Mouse (Mus musculus): ENCODE results near the gene Lce1e. TPM values are rescaled to one million over a fixed set of nuclear protein-coding genes. Genes with fewer than 3 reads are reported as not detected.
"Not testable (repeated sequence)": the region's sequence is repeated elsewhere in the genome, so short reads cannot be mapped to it uniquely, and the experiment has no call there.

Lce1e gene
- not detected in 2 replicates for polyA plus RNA-seq (2015; fragmentation: Nextera tagmentation; extraction: Ambion mirVana)

DNA sequence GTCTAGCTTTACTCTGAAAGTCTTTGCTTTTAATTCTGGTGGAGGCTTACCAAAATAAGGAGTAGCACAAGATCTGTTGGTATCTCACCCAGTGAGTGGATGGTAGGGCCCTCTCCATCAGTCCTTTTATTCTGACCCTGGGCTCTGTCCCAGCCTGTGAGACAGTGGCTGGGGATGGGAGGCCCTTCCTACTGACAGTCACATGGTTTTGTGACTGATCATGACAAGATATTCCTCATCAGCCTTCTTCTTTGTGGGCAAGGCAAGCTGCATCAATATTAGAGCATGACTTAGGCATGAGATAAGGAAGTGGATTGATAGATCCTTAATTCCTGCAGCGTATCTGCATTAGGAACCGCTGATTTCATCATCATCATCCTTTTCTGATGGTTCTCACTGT, at the start of gene Lce1e:
Lce1e (minus strand) TSS at position 101 of the 400 bp plus-strand sequence.
- H3K4me3 ChIP-seq (ENCODE audit: low read depth, low read length), result no peak within 1 kb of the TSS
- H3K36me3 ChIP-seq (ENCODE audit: control insufficient read depth, insufficient read depth), result no peaks in the 10 kb centered on the region
- no peak for ATAC-seq (ENCODE audit: low read depth)
- H3K9ac ChIP-seq (ENCODE audit: low read depth, low read length), result no peak within 1 kb of the TSS
- no peak within 1 kb of the TSS for H3K4me2 ChIP-seq (ENCODE audit: low read depth, low read length)
- no peaks in the 10 kb centered on the region for H3K4me1 ChIP-seq (ENCODE audit: control insufficient read depth, low read depth, low read length)
- H3K9me3 ChIP-seq (replicated peaks; ENCODE audit: control insufficient read depth, low read length), result no peaks in the 10 kb centered on the region
- 58% methylated on average over 2 of the region's 2 CpGs for WGBS (ENCODE audit: insufficient replicate concordance)
- no peaks in the 10 kb centered on the region for H3K27me3 ChIP-seq (ENCODE audit: control insufficient read depth, insufficient read depth, low read depth, low read length)
- H3K27ac ChIP-seq (ENCODE audit: low read length), result no peak within 1 kb of the TSS

DNA sequence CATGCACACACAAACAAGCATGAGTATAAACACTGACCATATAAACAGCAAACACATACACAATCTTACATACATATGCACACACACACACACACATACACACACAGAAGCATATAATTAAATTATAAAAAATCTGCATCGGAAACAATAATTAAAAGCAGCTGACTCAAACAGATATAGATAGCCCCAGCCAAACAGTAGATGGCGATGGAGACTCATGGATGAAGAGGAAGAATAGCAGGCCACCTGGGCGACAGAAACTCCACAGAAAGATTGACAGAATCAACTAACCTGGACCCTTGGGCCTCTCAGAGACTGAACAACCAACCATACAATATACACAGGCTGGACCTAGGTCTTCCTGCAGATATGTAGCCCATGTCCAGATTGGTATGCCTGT, 44.3 kb upstream of the Lce1e start:
- H3K27ac ChIP-seq (ENCODE audit: low read length), result no peak overlapping the region
- H3K4me2 ChIP-seq (ENCODE audit: low read depth, low read length), result no peak overlapping the region
- 40% methylated on average over 3 of the region's 3 CpGs for WGBS (ENCODE audit: insufficient replicate concordance)
- H3K4me1 ChIP-seq (ENCODE audit: control insufficient read depth, low read depth, low read length), result no peaks in the 10 kb centered on the region
- no peak overlapping the region for H3K9ac ChIP-seq (ENCODE audit: low read depth, low read length)
- H3K36me3 ChIP-seq (ENCODE audit: control insufficient read depth, insufficient read depth), result no peaks in the 10 kb centered on the region
- no peaks in the 10 kb centered on the region for H3K9me3 ChIP-seq (replicated peaks; ENCODE audit: control insufficient read depth, low read length)
- ATAC-seq (ENCODE audit: low read depth), result no peak
- H3K27me3 ChIP-seq (ENCODE audit: control insufficient read depth, insufficient read depth, low read depth, low read length), result no peaks in the 10 kb centered on the region
- H3K4me3 ChIP-seq (ENCODE audit: low read depth, low read length), result no peak overlapping the region

DNA sequence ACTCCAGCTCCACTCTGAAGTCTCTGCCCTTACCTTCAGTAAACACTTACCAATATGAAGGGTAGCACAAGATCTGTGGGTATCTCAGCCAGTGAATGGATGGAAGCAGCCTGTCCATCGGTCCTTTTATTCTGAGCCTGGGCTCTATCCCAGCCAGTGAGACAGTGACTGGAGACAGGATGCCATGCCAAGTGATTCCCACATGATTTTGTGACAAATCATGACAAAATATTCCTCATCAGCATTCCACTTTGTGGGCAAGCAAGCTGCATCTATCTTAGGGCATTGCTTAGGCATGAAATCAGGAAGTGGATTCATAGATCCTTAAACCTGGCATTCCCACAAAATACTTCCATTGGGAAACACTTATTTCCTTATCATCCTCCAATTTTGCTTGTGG, 43.4 kb upstream of the Lce1e start, which contains the start of gene Lce1g:
Lce1g (minus strand) TSS at position 101 of the 400 bp plus-strand sequence.
- no peak within 1 kb of the TSS for H3K4me3 ChIP-seq (ENCODE audit: low read depth, low read length)
- no peak within 1 kb of the TSS for H3K9ac ChIP-seq (ENCODE audit: low read depth, low read length)
- no peak within 1 kb of the TSS for H3K27ac ChIP-seq (ENCODE audit: low read length)
- 78% methylated on average over 1 of the region's 1 CpGs for WGBS (ENCODE audit: insufficient replicate concordance)
- H3K27me3 ChIP-seq (ENCODE audit: control insufficient read depth, insufficient read depth, low read depth, low read length), result no peaks in the 10 kb centered on the region
- H3K36me3 ChIP-seq (ENCODE audit: control insufficient read depth, insufficient read depth), result no peaks in the 10 kb centered on the region
- no peak for ATAC-seq (ENCODE audit: low read depth)
- H3K4me1 ChIP-seq (ENCODE audit: control insufficient read depth, low read depth, low read length), result no peaks in the 10 kb centered on the region
- H3K9me3 ChIP-seq (replicated peaks; ENCODE audit: control insufficient read depth, low read length), result no peaks in the 10 kb centered on the region
- no peak within 1 kb of the TSS for H3K4me2 ChIP-seq (ENCODE audit: low read depth, low read length)

DNA sequence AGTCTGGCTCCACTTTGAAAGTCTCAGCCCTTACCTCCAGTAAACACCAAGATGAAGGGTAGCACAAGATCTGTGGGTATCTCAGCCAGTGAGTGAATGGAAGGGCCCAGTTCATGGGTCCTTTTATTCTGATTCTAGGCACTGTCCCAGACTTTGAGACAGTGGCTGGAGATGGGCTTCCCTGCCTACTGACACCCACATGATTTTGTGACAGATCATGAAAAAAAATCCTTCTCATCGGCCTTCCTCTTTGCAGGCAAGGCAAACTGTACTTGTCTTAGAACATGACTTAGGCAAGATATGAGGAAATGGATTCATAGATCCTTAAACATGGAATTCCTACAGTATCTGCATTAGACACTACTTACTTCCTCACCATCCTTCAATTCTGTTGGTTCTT, 30.1 kb upstream of the Lce1e start, which contains the start of gene Gm38119:
Gm38119 (minus strand) TSS at position 101 of the 400 bp plus-strand sequence.
- Histone ChIP-seq H3K27ac (ENCODE audit: low read length) (no peak within 1 kb of the TSS), H3K9ac (ENCODE audit: low read depth, low read length) (no peak within 1 kb of the TSS), H3K4me3 (ENCODE audit: low read depth, low read length) (no peak within 1 kb of the TSS), H3K9me3 (replicated peaks; ENCODE audit: control insufficient read depth, low read length) (no peaks in the 10 kb centered on the region), H3K4me2 (ENCODE audit: low read depth, low read length) (no peak within 1 kb of the TSS), H3K36me3 (ENCODE audit: control insufficient read depth, insufficient read depth) (no peaks in the 10 kb centered on the region), H3K27me3 (ENCODE audit: control insufficient read depth, insufficient read depth, low read depth, low read length) (no peaks in the 10 kb centered on the region), H3K4me1 (ENCODE audit: control insufficient read depth, low read depth, low read length) (no peaks in the 10 kb centered on the region)
- ATAC-seq (ENCODE audit: low read depth), result no peak
- WGBS (ENCODE audit: insufficient replicate concordance), result 48% methylated on average over 1 of the region's 1 CpGs

DNA sequence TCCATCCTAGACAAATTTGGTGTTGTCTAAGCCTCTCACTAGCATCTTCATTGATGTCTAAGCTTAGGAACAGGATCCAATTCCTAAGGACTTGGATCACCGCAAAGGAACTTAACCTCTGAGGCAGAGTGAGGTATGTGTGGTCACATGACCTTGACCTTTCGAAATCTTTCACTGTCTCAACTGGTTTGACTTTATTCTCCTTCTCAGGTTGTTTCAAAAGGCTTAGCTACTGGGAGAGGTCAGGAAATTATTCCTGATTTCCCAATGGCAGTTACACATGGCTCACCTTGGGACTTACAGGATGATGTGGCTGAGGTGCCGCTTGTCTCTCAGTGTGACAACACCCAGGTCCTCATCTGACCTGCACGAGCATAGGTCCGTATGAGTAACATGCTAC, 13.8 kb upstream of the Lce1e start:
- ATAC-seq (ENCODE audit: low read depth), result no peak
- Histone ChIP-seq H3K4me2 (ENCODE audit: low read depth, low read length) (no peak overlapping the region), H3K27ac (ENCODE audit: low read length) (no peak overlapping the region), H3K27me3 (ENCODE audit: control insufficient read depth, insufficient read depth, low read depth, low read length) (no peaks in the 10 kb centered on the region), H3K9me3 (replicated peaks; ENCODE audit: control insufficient read depth, low read length) (no peaks in the 10 kb centered on the region), H3K36me3 (ENCODE audit: control insufficient read depth, insufficient read depth) (no peaks in the 10 kb centered on the region), H3K4me3 (ENCODE audit: low read depth, low read length) (no peak overlapping the region), H3K4me1 (ENCODE audit: control insufficient read depth, low read depth, low read length) (no peaks in the 10 kb centered on the region), H3K9ac (ENCODE audit: low read depth, low read length) (no peak overlapping the region)
- 64% methylated on average over 5 of the region's 5 CpGs for WGBS (ENCODE audit: insufficient replicate concordance)

DNA sequence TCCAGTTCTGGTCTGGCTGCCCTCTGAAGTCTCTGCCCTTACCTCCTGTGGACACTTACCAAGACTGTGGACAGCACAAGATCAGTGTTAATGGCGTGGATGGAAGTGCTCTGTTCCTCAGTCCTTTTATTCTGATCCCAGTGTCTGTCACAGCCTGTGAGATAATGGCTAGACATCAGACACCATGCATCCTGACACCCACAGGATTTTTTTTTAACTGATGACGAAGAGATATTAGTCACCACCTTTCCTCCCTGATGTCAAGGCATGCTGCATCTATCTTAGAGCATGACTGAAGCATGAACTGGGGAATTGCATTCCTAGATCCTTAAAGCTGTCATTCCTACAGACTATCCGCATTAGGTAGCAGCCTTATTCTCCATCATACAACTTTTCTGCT, 11.4 kb upstream of the Lce1e start, which contains the start of gene Lce1f:
Lce1f (minus strand) TSS at position 101 of the 400 bp plus-strand sequence.
- H3K4me2 ChIP-seq (ENCODE audit: low read depth, low read length), result no peak within 1 kb of the TSS
- no peaks in the 10 kb centered on the region for H3K36me3 ChIP-seq (ENCODE audit: control insufficient read depth, insufficient read depth)
- H3K27me3 ChIP-seq (ENCODE audit: control insufficient read depth, insufficient read depth, low read depth, low read length), result no peaks in the 10 kb centered on the region
- H3K4me1 ChIP-seq (ENCODE audit: control insufficient read depth, low read depth, low read length), result no peaks in the 10 kb centered on the region
- H3K9me3 ChIP-seq (replicated peaks; ENCODE audit: control insufficient read depth, low read length), result no peaks in the 10 kb centered on the region
- no peak within 1 kb of the TSS for H3K9ac ChIP-seq (ENCODE audit: low read depth, low read length)
- WGBS (ENCODE audit: insufficient replicate concordance), result 50% methylated on average over 3 of the region's 3 CpGs
- no peak within 1 kb of the TSS for H3K27ac ChIP-seq (ENCODE audit: low read length)
- no peak for ATAC-seq (ENCODE audit: low read depth)
- no peak within 1 kb of the TSS for H3K4me3 ChIP-seq (ENCODE audit: low read depth, low read length)

DNA sequence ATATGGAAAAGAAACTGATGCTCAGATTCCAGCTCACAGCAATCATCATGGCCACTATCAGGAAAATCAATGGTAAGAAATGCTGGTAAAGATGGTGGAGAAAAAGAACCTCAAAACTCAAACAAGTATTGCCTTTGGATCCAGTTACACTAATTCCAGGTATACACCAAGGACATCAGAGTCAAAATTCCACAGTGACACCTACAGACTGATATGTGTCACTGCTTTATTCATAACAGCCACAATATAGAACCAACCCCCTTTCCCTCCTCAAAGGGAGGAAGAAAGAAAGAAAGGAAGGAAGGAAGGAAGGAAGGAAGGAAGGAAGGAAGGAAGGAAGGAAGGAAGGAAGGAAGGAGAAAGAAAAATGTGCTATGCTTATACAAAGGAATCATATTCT, 6.2 kb upstream of the Lce1e start:
- ATAC-seq (ENCODE audit: low read depth), result no peak
- Histone ChIP-seq H3K36me3 (ENCODE audit: control insufficient read depth, insufficient read depth) (no peaks in the 10 kb centered on the region), H3K9ac (ENCODE audit: low read depth, low read length) (no peak overlapping the region), H3K4me2 (ENCODE audit: low read depth, low read length) (no peak overlapping the region), H3K4me1 (ENCODE audit: control insufficient read depth, low read depth, low read length) (no peaks in the 10 kb centered on the region), H3K4me3 (ENCODE audit: low read depth, low read length) (no peak overlapping the region), H3K27me3 (ENCODE audit: control insufficient read depth, insufficient read depth, low read depth, low read length) (no peaks in the 10 kb centered on the region), H3K9me3 (replicated peaks; ENCODE audit: control insufficient read depth, low read length) (no peaks in the 10 kb centered on the region), H3K27ac (ENCODE audit: low read length) (no peak overlapping the region)

DNA sequence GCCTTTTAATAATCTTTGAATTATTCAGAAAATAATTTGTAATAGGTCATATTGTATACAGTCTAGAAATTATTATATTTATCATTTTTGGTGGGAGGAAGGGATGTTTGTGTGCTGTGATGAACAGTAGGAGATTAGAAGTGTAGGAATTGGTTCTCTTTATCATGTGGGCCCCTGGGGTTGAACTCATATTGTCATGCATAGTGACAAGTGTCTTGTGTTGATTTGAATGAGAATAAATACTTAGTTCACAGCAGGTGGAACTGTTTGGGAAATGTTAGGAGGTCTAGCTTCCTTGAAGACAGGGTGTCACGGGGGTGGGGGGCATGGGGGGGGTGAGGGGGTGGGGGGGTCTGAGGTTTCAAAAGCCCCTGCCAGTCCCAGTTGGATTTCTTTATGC, 14.3 kb downstream of the Lce1e start:
- Histone ChIP-seq H3K27ac (ENCODE audit: low read length) (no peak overlapping the region), H3K4me1 (ENCODE audit: control insufficient read depth, low read depth, low read length) (no peaks in the 10 kb centered on the region), H3K36me3 (ENCODE audit: control insufficient read depth, insufficient read depth) (no peaks in the 10 kb centered on the region), H3K9me3 (replicated peaks; ENCODE audit: control insufficient read depth, low read length) (no peaks in the 10 kb centered on the region), H3K4me3 (ENCODE audit: low read depth, low read length) (no peak overlapping the region), H3K9ac (ENCODE audit: low read depth, low read length) (no peak overlapping the region), H3K27me3 (ENCODE audit: control insufficient read depth, insufficient read depth, low read depth, low read length) (no peaks in the 10 kb centered on the region), H3K4me2 (ENCODE audit: low read depth, low read length) (no peak overlapping the region)
- no peak for ATAC-seq (ENCODE audit: low read depth)
- WGBS (ENCODE audit: insufficient replicate concordance), result 9% methylated on average over 1 of the region's 1 CpGs

DNA sequence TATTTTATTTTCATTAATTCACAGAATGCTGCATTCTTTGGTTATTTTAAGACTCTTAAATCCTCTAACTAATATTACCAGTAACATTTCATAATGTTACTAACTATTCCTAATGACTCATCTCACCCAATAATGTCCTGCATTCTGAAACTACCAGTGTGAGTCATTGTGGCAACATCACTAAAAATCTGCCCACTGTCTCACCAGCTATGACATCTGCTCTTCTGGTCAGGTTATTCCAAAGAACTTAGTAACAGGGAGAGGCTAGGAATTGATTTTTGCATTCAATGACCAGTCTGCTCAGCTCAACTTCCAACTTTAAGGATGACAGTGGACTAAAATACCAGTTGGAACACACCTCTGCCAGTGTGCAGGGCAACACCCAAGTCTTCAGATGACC, 17.2 kb downstream of the Lce1e start:
- Histone ChIP-seq H3K4me1 (ENCODE audit: control insufficient read depth, low read depth, low read length) (no peaks in the 10 kb centered on the region), H3K9me3 (replicated peaks; ENCODE audit: control insufficient read depth, low read length) (no peaks in the 10 kb centered on the region), H3K27ac (ENCODE audit: low read length) (no peak overlapping the region), H3K27me3 (ENCODE audit: control insufficient read depth, insufficient read depth, low read depth, low read length) (no peaks in the 10 kb centered on the region), H3K4me3 (ENCODE audit: low read depth, low read length) (no peak overlapping the region), H3K4me2 (ENCODE audit: low read depth, low read length) (no peak overlapping the region), H3K9ac (ENCODE audit: low read depth, low read length) (no peak overlapping the region), H3K36me3 (ENCODE audit: control insufficient read depth, insufficient read depth) (no peaks in the 10 kb centered on the region)
- ATAC-seq (ENCODE audit: low read depth), result no peak

DNA sequence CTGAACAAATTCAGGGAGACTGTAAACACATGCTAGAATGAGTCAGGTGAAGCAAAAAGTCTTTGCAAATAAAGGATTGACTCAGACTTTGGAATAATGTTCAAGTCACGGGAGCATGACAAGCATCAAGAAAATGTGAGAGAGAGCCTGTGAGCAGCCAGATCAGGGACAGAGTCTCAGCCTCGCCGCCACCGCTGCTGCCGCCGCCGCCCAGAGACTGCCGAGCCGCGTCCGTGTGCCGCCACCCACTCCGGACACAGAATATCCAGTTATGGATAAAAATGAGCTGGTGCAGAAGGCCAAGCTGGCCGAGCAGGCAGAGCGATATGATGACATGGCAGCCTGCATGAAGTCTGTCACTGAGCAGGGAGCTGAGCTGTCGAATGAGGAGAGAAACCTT, 19.7 kb downstream of the Lce1e start:
- not testable (repeated sequence) for H3K4me1 ChIP-seq (ENCODE audit: control insufficient read depth, low read depth, low read length); H3K4me2 ChIP-seq (ENCODE audit: low read depth, low read length); ATAC-seq (ENCODE audit: low read depth); H3K9me3 ChIP-seq (replicated peaks; ENCODE audit: control insufficient read depth, low read length); H3K9ac ChIP-seq (ENCODE audit: low read depth, low read length); H3K36me3 ChIP-seq (ENCODE audit: control insufficient read depth, insufficient read depth); H3K27ac ChIP-seq (ENCODE audit: low read length); H3K4me3 ChIP-seq (ENCODE audit: low read depth, low read length); H3K27me3 ChIP-seq (ENCODE audit: control insufficient read depth, insufficient read depth, low read depth, low read length)
- WGBS (ENCODE audit: insufficient replicate concordance), result 61% methylated on average over 16 of the region's 16 CpGs

Measured in liver, embryonic 16.5 days (tissue).